Mouse (Mus musculus) hindbrain, postnatal 0 days (tissue): Measurements from ENCODE around the gene Gpi1. TPM values are rescaled to one million over a fixed set of nuclear protein-coding genes. Genes with fewer than 3 reads are reported as not detected.
"Not testable (repeated sequence)": the region's sequence is repeated elsewhere in the genome, so short reads cannot be mapped to it uniquely, and the experiment has no call there.

Experiments used
- ATAC-seq: fragments of 200-750 bp; cut with Nextera tagmentation; 2 replicates; pipeline ENCODE4 v1.8.0; 2017; ENCODE audit warnings: mild to moderate bottlenecking, moderate TSS enrichment, moderate library complexity
- DNase-seq: peaks from one replicate; pipeline ENCODE4 v3.0.0-alpha.2; 2015; ENCODE audit warnings: low spot score
- H3K27ac ChIP-seq: fragments of 300-500 bp; sonication (generic); 2 replicates; pipeline ENCODE4 v1.5.1; 2014; ENCODE audit warnings: mild to moderate bottlenecking
- H3K27me3 ChIP-seq: fragments of 300-500 bp; sonication (generic); 2 replicates; pipeline ENCODE4 v1.6.1; 2014; ENCODE audit warnings: low read length, mixed read lengths; ENCODE audit not compliant: insufficient read depth
- H3K36me3 ChIP-seq: fragments of 300-500 bp; sonication (generic); 2 replicates; pipeline ENCODE4 v1.6.1; 2014; ENCODE audit warnings: low read length, mixed read lengths; ENCODE audit not compliant: insufficient read depth
- H3K4me1 ChIP-seq: fragments of 300-500 bp; sonication (generic); 2 replicates; pipeline ENCODE4 v1.6.1; 2014; ENCODE audit warnings: antibody characterized with exemption, low read length, mixed read lengths; ENCODE audit not compliant: insufficient read depth
- H3K4me2 ChIP-seq: fragments of 300-500 bp; sonication (generic); 2 replicates; pipeline ENCODE4 v1.6.1; 2014; ENCODE audit warnings: low read depth, mild to moderate bottlenecking, low read length, moderate library complexity, mixed read lengths
- H3K4me3 ChIP-seq: fragments of 300-500 bp; sonication (generic); 2 replicates; pipeline ENCODE4 v1.5.1; 2014; ENCODE audit warnings: low read length
- H3K9ac ChIP-seq: fragments of 300-500 bp; sonication (generic); replicated peaks from 2 replicates; pipeline ENCODE4 v1.6.1; 2014; ENCODE audit warnings: mild to moderate bottlenecking, low read length, moderate library complexity, mixed read lengths
- H3K9me3 ChIP-seq: fragments of 300-500 bp; sonication (generic); 2 replicates; pipeline ENCODE4 v1.6.1; 2016; ENCODE audit warnings: low read length, mixed read lengths
- CTCF ChIP-seq: IDR thresholded peaks from 2 replicates; pipeline ENCODE4 v1.5.1; 2016; ENCODE audit warnings: antibody characterized with exemption, control low read depth, low read depth
- WGBS: fragments of 180-500 bp; shearing (Covaris S2); extraction: QIAGEN DNeasy Blood & Tissue Kit; methylation state at CpG from one replicate; pipeline ENCODE4 v1.1.7; 2014; 5-methylcytosine and 5-hydroxymethylcytosine counted together
- polyA plus RNA-seq: library from polyadenylated mRNA; unstranded; fragments of >200 nt; fragmentation: Nextera tagmentation; extraction: Ambion mirVana; gene quantifications from 2 replicates; pipeline ENCODE4 v1.2.1, GENCODE M21; 2015
- total RNA-seq: library from RNA; depleted of rRNA; stranded (reverse); fragments of >200 nt; gene quantifications from 2 replicates; pipeline ENCODE4 v1.2.3, GENCODE M21; 2014

Gpi1 gene
- total and polyA plus RNA-seq, 2 experiments from 2014 or later = 389 to 413 TPM

DNA sequence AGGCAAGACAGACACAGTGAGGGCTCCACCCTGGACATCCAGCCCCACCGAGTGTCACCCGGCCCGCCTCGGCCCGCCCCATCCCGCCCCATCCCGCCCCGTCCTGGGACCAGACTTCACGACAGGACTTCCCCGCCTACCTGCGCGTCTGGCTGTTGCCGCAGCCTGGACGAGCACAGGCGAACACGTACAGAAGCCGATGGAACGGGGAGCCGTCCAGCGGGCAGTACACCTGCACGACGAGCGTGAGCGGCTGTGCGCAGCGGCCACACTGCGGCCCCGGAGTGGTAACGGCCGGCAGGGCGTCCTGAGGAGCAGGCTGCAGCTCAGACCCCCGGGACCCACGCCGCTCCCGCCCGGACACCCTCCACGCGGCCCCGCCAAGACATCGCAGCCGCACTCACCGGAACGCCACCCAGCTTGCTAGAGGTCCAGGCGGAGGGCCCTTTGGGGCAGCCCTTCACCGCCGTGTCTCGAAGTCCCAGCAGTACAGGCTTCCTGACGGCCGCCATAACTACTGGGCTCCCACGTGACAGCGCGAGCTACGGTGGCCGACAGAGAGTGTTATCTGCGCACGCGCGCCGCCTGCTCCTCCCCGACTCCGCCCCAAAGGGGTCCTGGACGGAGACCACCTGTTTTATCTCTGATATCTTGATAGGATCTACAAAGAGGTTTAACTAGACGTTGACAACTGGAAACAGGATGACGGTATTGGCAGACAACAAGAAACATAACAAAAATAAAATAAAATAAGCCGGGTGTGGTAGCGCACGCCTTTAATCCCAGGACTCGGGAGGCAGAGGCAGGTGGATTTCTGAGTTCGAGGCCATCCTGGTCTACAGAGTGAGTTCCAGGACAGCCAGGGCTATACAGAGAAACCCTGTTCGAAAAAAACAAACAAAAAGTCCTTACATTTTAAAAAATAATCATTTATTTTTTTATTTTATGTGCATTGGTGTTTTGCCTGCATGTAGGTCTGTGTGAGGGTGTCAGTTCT lies 33.7 kb downstream of the Gpi1 start, which contains the start of gene Pdcd2l:
TSS of gene Pdcd2l (minus strand) at position 530 of the 997 bp plus-strand sequence.
- no peaks in the 10 kb centered on the region for H3K4me1 ChIP-seq
- no peaks in the 10 kb centered on the region for H3K27me3 ChIP-seq
- peak within 1 kb of the TSS; percentile 82 for H3K4me2 ChIP-seq
- ATAC-seq (peak; percentile 96), DNase-seq (peak; percentile 96)
- H3K4me3 ChIP-seq = peak within 1 kb of the TSS; percentile 96
- peaks cover 19% of the 10 kb centered on the region; the same call in 1 of the 2 replicates for H3K36me3 ChIP-seq
- peak within 1 kb of the TSS; percentile 79 for H3K27ac ChIP-seq
- TF ChIP-seq CTCF = no peak
- H3K9me3 ChIP-seq = no peaks in the 10 kb centered on the region
- 3% methylated on average over 70 of the region's 70 CpGs for WGBS
- peak within 1 kb of the TSS; percentile 95 for H3K9ac ChIP-seq

DNA sequence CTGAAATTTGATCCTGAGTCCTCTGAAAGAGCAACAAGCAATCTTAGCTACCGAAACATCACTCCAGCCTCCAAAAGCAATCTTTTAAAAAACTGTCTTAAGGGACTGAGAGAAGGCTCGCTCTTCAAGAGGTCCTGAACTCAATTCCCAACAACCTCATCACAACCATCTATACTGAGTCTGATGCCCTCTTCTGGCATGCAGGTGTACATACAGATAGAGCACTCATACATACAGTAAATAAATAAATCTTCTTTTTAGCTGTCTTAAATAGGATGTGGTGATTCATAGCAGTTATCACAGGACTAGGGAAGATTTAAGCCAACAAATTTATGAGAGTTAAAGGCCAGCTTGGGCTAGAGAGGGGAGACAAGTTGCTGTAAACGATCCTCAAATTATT lies 34.5 kb downstream of the Gpi1 start:
- no peaks in the 10 kb centered on the region for H3K27me3 ChIP-seq
- no peak overlapping the region for H3K27ac ChIP-seq
- peak; percentile 54 for TF ChIP-seq CTCF

DNA sequence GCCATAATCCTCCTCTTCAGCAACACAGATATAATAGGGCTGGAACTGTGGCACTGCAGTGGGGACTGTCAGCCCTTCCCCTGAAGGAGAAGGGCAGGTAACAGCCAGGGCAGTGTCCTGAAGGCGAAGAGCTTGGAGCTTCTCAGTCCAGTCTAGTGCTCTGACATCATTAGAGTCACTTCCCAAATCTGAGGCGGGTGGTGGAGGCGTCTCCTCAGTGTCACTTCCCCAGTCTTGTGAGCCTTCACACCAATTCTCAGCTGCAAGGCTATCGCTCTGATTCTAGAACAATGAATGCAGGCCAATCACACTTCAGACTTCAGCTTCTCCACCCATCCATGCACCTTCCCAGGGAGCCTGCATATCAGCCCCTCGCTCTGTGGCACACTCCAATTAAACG lies 37.3 kb downstream of the Gpi1 start:
- 93% methylated on average over 6 of the region's 6 CpGs for WGBS
- TF ChIP-seq CTCF = no peak
- no peak for ATAC-seq

More for the DNA sequence above, 34.5 kb downstream of the Gpi1 start:
- ATAC-seq (no peak), DNase-seq (peak; percentile 18)
- WGBS = 54% methylated on average over 3 of the region's 3 CpGs
- H3K4me2 ChIP-seq = peak overlapping the region; percentile 82
- no peaks in the 10 kb centered on the region for H3K4me1 ChIP-seq
- H3K9me3 ChIP-seq = no peaks in the 10 kb centered on the region
- peaks cover 13% of the 10 kb centered on the region; the same call in 1 of the 2 replicates for H3K36me3 ChIP-seq
- H3K9ac ChIP-seq = peak overlapping the region; percentile 95; the same call in 1 of the 2 replicates
- H3K4me3 ChIP-seq = peak overlapping the region; percentile 96

DNA sequence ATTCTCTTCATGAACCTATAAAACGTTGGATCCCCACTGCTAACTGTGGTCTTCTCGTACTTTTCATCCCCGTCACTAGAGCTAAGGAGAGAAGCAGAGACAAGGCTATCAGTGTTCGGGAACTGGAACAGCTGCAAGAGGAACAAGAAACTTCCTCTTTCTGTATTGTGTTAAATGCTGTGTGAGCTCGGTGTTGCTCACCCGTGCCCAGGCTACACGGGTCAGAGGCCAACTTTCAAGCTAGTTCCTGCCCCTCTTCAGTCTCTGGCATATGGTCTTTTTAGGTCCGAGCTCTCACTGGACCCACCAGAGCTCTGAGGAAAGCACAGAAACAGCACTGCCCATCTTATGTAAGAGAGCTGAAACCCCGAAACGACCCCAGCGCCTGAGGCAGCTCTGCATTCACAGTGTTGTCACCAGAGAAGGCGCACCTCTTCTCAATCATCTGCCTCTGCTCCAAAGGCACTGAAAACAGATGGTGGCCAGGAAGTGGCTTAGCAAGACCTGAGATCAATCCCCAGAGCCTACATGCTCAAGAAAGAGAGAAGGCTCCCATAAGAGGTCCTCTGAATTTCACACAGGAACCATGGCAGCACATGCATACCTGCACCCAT lies 40.7 kb downstream of the Gpi1 start:
- Histone ChIP-seq H3K27ac (no peak overlapping the region), H3K4me3 (no peak overlapping the region), H3K9ac (no peak overlapping the region), H3K27me3 (no peaks in the 10 kb centered on the region), H3K4me1 (no peaks in the 10 kb centered on the region), H3K36me3 (peaks cover 52% of the 10 kb centered on the region), H3K9me3 (no peaks in the 10 kb centered on the region), H3K4me2 (no peak overlapping the region)
- 86% methylated on average over 12 of the region's 12 CpGs for WGBS
- ATAC-seq = no peak
- no peak for TF ChIP-seq CTCF
- DNase-seq = no peak

More for the DNA sequence above, 37.3 kb downstream of the Gpi1 start:
- no peak for DNase-seq
- H3K4me1 ChIP-seq = no peaks in the 10 kb centered on the region
- no peak overlapping the region for H3K4me3 ChIP-seq
- H3K9me3 ChIP-seq = no peaks in the 10 kb centered on the region
- H3K9ac ChIP-seq = no peak overlapping the region
- peaks cover 27% of the 10 kb centered on the region; the same call in 1 of the 2 replicates for H3K36me3 ChIP-seq
- no peaks in the 10 kb centered on the region for H3K27me3 ChIP-seq
- H3K4me2 ChIP-seq = no peak overlapping the region
- H3K27ac ChIP-seq = no peak overlapping the region

DNA sequence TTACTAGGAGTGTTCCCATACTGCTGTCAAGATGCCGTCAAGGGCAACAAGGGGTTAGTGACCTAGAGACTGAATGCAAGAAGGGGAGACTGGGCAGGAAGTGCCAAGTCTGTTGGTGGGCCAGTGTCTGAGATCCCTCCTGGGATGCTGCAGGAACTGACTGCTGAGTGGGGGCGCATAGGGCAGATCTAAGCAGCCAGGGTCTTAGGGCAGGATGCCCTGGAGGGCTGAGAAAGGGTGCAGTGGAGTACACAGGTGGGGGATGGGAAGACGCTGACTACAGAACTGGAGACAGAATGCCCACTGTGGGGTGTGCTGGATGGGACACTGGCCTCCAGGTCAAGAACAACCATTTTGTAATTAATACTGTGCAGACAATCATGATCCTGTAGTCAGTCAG lies 46.3 kb downstream of the Gpi1 start:
- Histone ChIP-seq H3K27me3 (no peaks in the 10 kb centered on the region), H3K27ac (no peak overlapping the region), H3K9me3 (no peaks in the 10 kb centered on the region), H3K4me2 (no peak overlapping the region), H3K9ac (no peak overlapping the region), H3K4me1 (no peaks in the 10 kb centered on the region), H3K36me3 (peaks cover 43% of the 10 kb centered on the region), H3K4me3 (no peak overlapping the region)
- WGBS = 84% methylated on average over 3 of the region's 3 CpGs
- peak; percentile 21; the same call in 1 of the 2 replicates for ATAC-seq
- TF ChIP-seq CTCF = no peak
- no peak for DNase-seq

DNA sequence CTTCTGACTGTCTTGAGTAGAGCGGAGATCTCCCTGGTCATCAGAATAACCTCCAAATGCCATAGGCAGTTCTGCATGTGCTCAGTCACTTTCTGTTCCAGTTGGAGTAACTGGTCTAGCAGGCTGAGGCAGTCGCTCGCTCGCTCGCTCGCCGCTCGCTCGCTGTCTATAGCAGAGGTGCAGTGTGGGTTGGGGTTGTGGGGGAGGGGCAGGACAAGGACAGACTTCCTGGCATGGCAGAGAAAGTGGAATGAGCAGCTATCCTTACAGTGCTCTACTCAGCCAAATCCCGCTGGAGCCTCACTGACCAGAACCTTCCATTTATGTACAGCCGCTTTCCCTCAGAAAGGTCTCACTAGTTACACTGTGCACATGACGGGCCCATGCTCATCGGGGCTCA lies 46.8 kb downstream of the Gpi1 start:
- Histone ChIP-seq H3K27me3 (no peaks in the 10 kb centered on the region), H3K9ac (no peak overlapping the region), H3K27ac (no peak overlapping the region), H3K36me3 (peaks cover 41% of the 10 kb centered on the region), H3K4me2 (no peak overlapping the region), H3K4me3 (no peak overlapping the region), H3K9me3 (no peaks in the 10 kb centered on the region), H3K4me1 (no peaks in the 10 kb centered on the region)
- ATAC-seq (peak; percentile 12; the same call in 1 of the 2 replicates), DNase-seq (no peak)
- 90% methylated on average over 13 of the region's 13 CpGs for WGBS
- no peak for TF ChIP-seq CTCF

DNA sequence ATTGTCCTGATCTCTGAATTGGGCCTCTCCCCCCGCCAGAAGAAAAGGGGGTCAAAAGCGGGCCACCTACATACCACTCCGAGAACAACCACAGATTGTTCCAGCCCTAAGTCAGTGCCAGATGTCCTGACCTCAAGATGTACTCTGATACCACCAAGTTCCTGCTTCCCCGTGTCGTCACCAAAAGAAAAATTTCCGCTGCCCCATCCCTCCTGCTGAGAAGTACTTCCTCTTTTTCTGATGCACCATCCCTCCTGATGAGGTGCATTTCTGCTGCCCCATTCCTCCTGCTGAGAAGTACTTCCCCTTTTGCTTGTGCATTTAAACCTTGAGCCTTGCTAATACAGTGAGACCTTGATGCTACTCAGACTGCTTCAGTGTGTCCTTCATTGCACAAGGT lies 53.9 kb downstream of the Gpi1 start:
- H3K9ac ChIP-seq, H3K27me3 ChIP-seq, H3K4me1 ChIP-seq, H3K4me3 ChIP-seq, DNase-seq, ATAC-seq, H3K36me3 ChIP-seq, H3K4me2 ChIP-seq, H3K9me3 ChIP-seq, H3K27ac ChIP-seq: not testable (repeated sequence)
- WGBS = 81% methylated on average over 6 of the region's 6 CpGs
